Mouse (Mus musculus): ENCODE measurements around the gene Tbc1d19. TPM values are rescaled to one million over a fixed set of nuclear protein-coding genes. Genes with fewer than 3 reads are reported as not detected.

The Tbc1d19 gene
- total and polyA plus RNA-seq, 3 experiments: not detected

DNA sequence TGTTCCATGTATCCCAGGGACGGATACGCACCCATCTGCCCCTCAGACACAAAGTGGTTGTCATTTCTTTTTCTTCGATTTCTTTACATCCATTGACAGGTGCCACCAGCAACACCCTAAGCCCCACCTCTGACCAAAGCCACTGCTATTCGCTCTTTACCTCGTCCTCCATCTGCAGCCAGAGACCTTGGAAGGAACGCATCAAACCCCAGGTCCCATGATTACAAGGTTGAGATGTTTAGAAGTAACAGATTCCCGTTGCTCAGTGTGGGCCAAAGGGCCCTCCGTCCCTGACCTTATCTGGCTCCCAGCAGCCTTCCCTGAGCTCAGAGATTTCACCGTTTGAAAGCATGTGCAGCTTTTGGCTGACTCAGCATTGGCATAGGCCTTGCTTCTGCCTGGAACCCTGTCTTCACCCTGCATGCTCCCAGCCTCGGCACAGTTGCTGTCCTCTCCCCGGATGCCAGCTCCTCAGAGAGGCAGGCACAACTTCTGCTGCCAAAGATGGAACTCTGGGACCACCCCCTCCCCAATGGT lies 134.0 kb downstream of the Tbc1d19 start:
- Histone ChIP-seq H3K9me3 (replicated peaks; ENCODE audit: insufficient read depth, low read length) (no peaks in the 10 kb centered on the region), H3K4me1 (ENCODE audit: control insufficient read depth in 1 of 2, insufficient read depth in 2 of 2, low read length in 2 of 2) (no peaks in the 10 kb centered on the region), H3K4me3 (ENCODE audit: control insufficient read depth in 1 of 2, insufficient read depth in 1 of 2, low read depth in 2 of 2, low read length in 2 of 2) (no peak overlapping the region), H3K27ac (ENCODE audit: control insufficient read depth, low read depth, low read length) (no peak overlapping the region), H3K36me3 (ENCODE audit: control insufficient read depth in 1 of 2, insufficient read depth in 2 of 2, low read length in 2 of 2) (no peaks in the 10 kb centered on the region), H3K27me3 (ENCODE audit: control insufficient read depth in 1 of 2, insufficient read depth in 2 of 2, low read length in 2 of 2) (peaks cover 0 to 2% of the 10 kb centered on the region in 2 experiments; a peak in 1 of 4 replicates), H3K79me2 (ENCODE audit: control insufficient read depth, insufficient read depth, low read length, poor library complexity) (no peaks in the 10 kb centered on the region), H3K9ac (ENCODE audit: control insufficient read depth, low read depth, low read length, poor library complexity, severe bottlenecking) (no peak overlapping the region)
- no peak for DNase-seq (ENCODE audit: low read depth, low spot score)
- TF ChIP-seq GABPA (IDR thresholded peaks at IDR 0.05; ENCODE audit: low read depth, low read length) (no peak), TBP (IDR thresholded peaks at IDR 0.05; ENCODE audit: low read depth, low read length) (no peak), MAFK (IDR thresholded peaks at IDR 0.05; ENCODE audit: borderline replicate concordance, low read depth, low read length) (peak; percentile 43; the same call in 1 of the 2 replicates), USF1 (IDR thresholded peaks at IDR 0.05; ENCODE audit: low read depth, low read length) (no peak), RAD21 (IDR thresholded peaks at IDR 0.05; ENCODE audit: low read depth, low read length) (no peak), GATA1 (IDR thresholded peaks at IDR 0.05; ENCODE audit: low read depth, low read length) (no peak), TAL1 (IDR thresholded peaks at IDR 0.05; ENCODE audit: low read length) (no peak), ZKSCAN1 (IDR thresholded peaks at IDR 0.05; ENCODE audit: low read depth, low read length) (no peak)

DNA sequence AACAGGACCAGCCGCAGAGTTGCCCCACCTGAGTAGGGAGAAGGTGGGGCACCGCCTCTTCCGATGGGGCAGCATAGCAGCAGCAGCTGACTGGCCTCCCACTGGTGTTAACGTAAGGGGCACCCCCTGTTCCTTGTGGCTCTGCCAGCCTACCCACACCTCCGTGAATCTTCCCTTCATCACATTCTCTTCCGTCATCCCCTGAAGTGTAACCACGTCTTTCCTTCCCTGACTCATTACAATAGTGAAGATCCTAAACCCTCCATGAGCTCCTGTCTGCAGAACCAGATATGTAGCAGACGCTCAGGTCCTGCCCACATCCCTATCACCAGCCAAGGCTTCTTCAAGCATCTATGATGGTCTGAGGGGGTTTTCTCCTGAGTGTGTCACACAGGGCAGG lies 137.3 kb downstream of the Tbc1d19 start:
- Histone ChIP-seq H3K79me2 (ENCODE audit: control insufficient read depth, insufficient read depth, low read length, poor library complexity) (no peaks in the 10 kb centered on the region), H3K9ac (ENCODE audit: control insufficient read depth, low read depth, low read length, poor library complexity, severe bottlenecking) (no peak overlapping the region), H3K27me3 (ENCODE audit: control insufficient read depth in 1 of 2, insufficient read depth in 2 of 2, low read length in 2 of 2) (peaks cover 0 to 2% of the 10 kb centered on the region in 2 experiments; a peak in 1 of 4 replicates), H3K36me3 (ENCODE audit: control insufficient read depth in 1 of 2, insufficient read depth in 2 of 2, low read length in 2 of 2) (no peaks in the 10 kb centered on the region), H3K9me3 (replicated peaks; ENCODE audit: insufficient read depth, low read length) (no peaks in the 10 kb centered on the region), H3K4me3 (ENCODE audit: control insufficient read depth in 1 of 2, insufficient read depth in 1 of 2, low read depth in 2 of 2, low read length in 2 of 2) (no peak overlapping the region), H3K4me1 (ENCODE audit: control insufficient read depth in 1 of 2, insufficient read depth in 2 of 2, low read length in 2 of 2) (no peaks in the 10 kb centered on the region), H3K27ac (ENCODE audit: control insufficient read depth, low read depth, low read length) (no peak overlapping the region)
- TF ChIP-seq GATA1 (IDR thresholded peaks at IDR 0.05; ENCODE audit: low read depth, low read length): no peak
- TF ChIP-seq USF1 (IDR thresholded peaks at IDR 0.05; ENCODE audit: low read depth, low read length): no peak
- no peak for TF ChIP-seq TCF12 (IDR thresholded peaks at IDR 0.05; ENCODE audit: low read depth, low read length)
- TF ChIP-seq MXI1 (IDR thresholded peaks at IDR 0.05; ENCODE audit: low read depth, low read length): no peak
- TF ChIP-seq RCOR1 (IDR thresholded peaks at IDR 0.05; ENCODE audit: low read depth, low read length): no peak
- TF ChIP-seq RAD21 (IDR thresholded peaks at IDR 0.05; ENCODE audit: low read depth, low read length): no peak
- no peak for TF ChIP-seq ZC3H11A (IDR thresholded peaks at IDR 0.05; ENCODE audit: low read depth, low read length)
- TF ChIP-seq POLR2AphosphoS2 (IDR thresholded peaks at IDR 0.05; ENCODE audit: low read length): no peak
- no peak for TF ChIP-seq MAZ (IDR thresholded peaks at IDR 0.05; ENCODE audit: low read depth, low read length)
- no peak for TF ChIP-seq MYB (IDR thresholded peaks at IDR 0.05; ENCODE audit: low read depth, low read length)
- no peak for TF ChIP-seq POLR2A (IDR thresholded peaks at IDR 0.05; ENCODE audit: control insufficient read depth in 1 of 2, insufficient read depth in 1 of 2, low read depth in 1 of 2, low read length in 2 of 2, poor library complexity in 1 of 2)
- no peak for TF ChIP-seq SIN3A (IDR thresholded peaks at IDR 0.05; ENCODE audit: low read length)
- TF ChIP-seq SMC3 (IDR thresholded peaks at IDR 0.05; ENCODE audit: low read depth, low read length): no peak
- TF ChIP-seq ZKSCAN1 (IDR thresholded peaks at IDR 0.05; ENCODE audit: low read depth, low read length): no peak
- no peak for TF ChIP-seq ETS1 (IDR thresholded peaks at IDR 0.05; ENCODE audit: low read depth, low read length)
- TF ChIP-seq MAX (IDR thresholded peaks at IDR 0.05; ENCODE audit: low read length): no peak
- no peak for TF ChIP-seq MEF2A (IDR thresholded peaks at IDR 0.05; ENCODE audit: extremely low read depth, insufficient replicate concordance, low read depth, low read length, poor library complexity, severe bottlenecking)
- no peak for TF ChIP-seq GABPA (IDR thresholded peaks at IDR 0.05; ENCODE audit: low read depth, low read length)
- TF ChIP-seq CHD1 (IDR thresholded peaks at IDR 0.05; ENCODE audit: low read depth, low read length): no peak
- no peak for DNase-seq (ENCODE audit: low read depth, low spot score)
